Mouse (Mus musculus) hindbrain, embryonic 10.5 days (tissue): ENCODE data around the gene Tlnrd1. TPM values are rescaled to one million over a fixed set of nuclear protein-coding genes. Genes with fewer than 3 reads are reported as not detected.
A peak's percentile ranks its signal among the peaks of the same experiment; 100 is the strongest.
"Not testable (repeated sequence)": the region's sequence is repeated elsewhere in the genome, so short reads cannot be mapped to it uniquely, and the experiment has no call there.

Experiments
- DNase-seq: peaks from one replicate; pipeline ENCODE4 v3.0.0-alpha.2; 2017; ENCODE audit warnings: low spot score
- H3K27ac ChIP-seq: fragments of 300-500 bp; sonication (generic); 2 replicates; pipeline ENCODE4 v1.5.1; 2016; ENCODE audit warnings: mild to moderate bottlenecking, moderate library complexity
- H3K27me3 ChIP-seq: fragments of 300-500 bp; sonication (generic); 2 replicates; pipeline ENCODE4 v1.6.1; 2016; ENCODE audit warnings: mild to moderate bottlenecking; ENCODE audit not compliant: poor library complexity, insufficient read depth, severe bottlenecking
- H3K36me3 ChIP-seq: fragments of 300-500 bp; sonication (generic); 2 replicates; pipeline ENCODE4 v1.6.1; 2016; ENCODE audit warnings: mild to moderate bottlenecking, moderate library complexity
- H3K4me1 ChIP-seq: fragments of 300-500 bp; sonication (generic); replicated peaks from 2 replicates; pipeline ENCODE4 v1.6.1; 2016; ENCODE audit warnings: mild to moderate bottlenecking
- H3K4me3 ChIP-seq: fragments of 300-500 bp; sonication (generic); 2 replicates; pipeline ENCODE4 v1.5.1; 2016; ENCODE audit warnings: mild to moderate bottlenecking, moderate library complexity
- H3K9me3 ChIP-seq: fragments of 300-500 bp; sonication (generic); 2 replicates; pipeline ENCODE4 v1.6.1; 2016; ENCODE audit warnings: mild to moderate bottlenecking, moderate library complexity
- WGBS: fragments of 180-500 bp; shearing (Covaris S2); methylation state at CpG from one replicate; pipeline ENCODE4 v1.1.7; 2016; 5-methylcytosine and 5-hydroxymethylcytosine counted together
- polyA plus RNA-seq: library from polyadenylated mRNA; unstranded; fragments of >200 nt; fragmentation: Nextera tagmentation; extraction: Ambion mirVana; gene quantifications from 2 replicates; pipeline ENCODE4 v1.2.1, GENCODE M21; 2016

The Tlnrd1 gene
- polyA plus RNA-seq, 1 experiment from 2014 or later, result 15.2 TPM

DNA sequence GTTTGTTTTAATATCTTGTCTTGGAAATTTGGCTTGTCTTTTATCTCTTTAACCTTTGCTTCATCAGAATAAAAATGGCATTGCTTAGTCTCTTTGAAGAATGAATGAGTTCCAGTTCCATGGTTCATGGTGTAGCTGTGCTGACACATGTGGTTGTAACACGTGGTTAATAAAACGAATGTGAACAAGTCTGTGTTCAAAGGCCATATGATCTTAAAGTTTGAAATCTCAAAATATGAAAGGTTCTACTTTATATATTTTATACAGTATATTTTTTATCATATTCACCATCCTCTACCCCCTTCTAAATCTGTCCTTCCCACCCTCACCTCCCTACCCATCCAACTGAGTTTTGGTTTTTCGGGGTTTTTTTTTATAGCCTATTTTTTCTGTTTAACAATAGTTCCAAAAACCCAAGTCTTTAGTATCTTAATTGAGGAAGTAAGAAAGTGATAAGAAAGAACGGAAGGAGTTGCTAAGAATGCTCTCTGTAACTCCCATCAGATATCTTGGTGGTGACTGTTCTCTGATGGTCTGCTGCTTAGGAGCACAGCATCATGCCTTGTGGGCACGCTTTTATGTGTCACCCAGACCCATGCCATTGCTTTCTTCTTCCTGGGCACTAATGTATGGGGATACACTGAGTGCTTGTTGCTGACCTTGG, 12.1 kb upstream of the Tlnrd1 start:
- H3K27ac ChIP-seq, result no peak overlapping the region
- peaks cover 27% of the 10 kb centered on the region for H3K4me1 ChIP-seq
- no peaks in the 10 kb centered on the region for H3K27me3 ChIP-seq
- no peaks in the 10 kb centered on the region for H3K9me3 ChIP-seq
- no peak for DNase-seq
- no peak overlapping the region for H3K4me3 ChIP-seq
- H3K36me3 ChIP-seq, result peaks cover 64% of the 10 kb centered on the region
- 96% methylated on average over 5 of the region's 5 CpGs for WGBS

DNA sequence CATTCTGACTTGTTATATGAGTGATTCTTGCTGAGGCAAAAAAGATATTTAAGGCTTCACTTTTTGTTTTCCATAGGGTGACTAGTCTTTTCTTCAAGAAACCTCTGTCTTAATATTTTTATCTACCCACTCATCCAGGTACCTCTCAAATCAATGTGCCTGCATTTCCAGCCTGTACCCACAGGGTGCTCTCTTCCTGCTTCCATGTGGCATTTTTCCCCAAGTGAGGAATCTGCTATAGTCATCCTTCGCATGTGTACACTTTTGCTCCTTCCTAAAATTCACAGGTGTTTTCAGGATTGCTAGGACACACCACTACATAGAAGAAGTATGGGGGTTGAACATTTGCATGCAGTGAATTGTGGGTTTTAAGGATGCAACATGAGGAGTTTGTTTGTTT, 10.2 kb upstream of the Tlnrd1 start:
- no peaks in the 10 kb centered on the region for H3K27me3 ChIP-seq
- H3K9me3 ChIP-seq, result no peaks in the 10 kb centered on the region
- no peak for DNase-seq
- H3K4me1 ChIP-seq, result peaks cover 27% of the 10 kb centered on the region
- H3K27ac ChIP-seq, result no peak overlapping the region
- no peak overlapping the region for H3K4me3 ChIP-seq
- 91% methylated on average over 1 of the region's 1 CpGs for WGBS
- H3K36me3 ChIP-seq, result peaks cover 49% of the 10 kb centered on the region

DNA sequence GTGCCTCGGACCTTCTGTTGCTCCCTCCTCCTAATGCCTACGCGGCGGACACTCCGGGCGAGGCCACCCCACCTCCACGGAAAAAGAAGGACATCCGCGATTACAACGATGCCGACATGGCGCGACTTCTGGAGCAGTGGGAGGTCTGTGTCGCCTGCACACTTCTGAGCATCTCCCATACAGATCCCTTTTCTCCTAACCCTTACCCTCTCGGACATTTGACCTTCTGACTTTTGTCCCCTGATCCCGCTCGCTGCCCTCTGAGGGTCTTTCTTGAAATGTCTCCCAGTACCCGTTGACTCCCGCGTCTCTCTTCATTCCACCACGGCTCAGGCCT, 8.2 kb upstream of the Tlnrd1 start:
- no peaks in the 10 kb centered on the region for H3K9me3 ChIP-seq
- WGBS, result under 1% methylated on average over 21 of the region's 21 CpGs
- peaks cover 27% of the 10 kb centered on the region for H3K4me1 ChIP-seq
- no peaks in the 10 kb centered on the region for H3K27me3 ChIP-seq
- peak overlapping the region; percentile 76 for H3K4me3 ChIP-seq
- no peak for DNase-seq
- peaks cover 29% of the 10 kb centered on the region for H3K36me3 ChIP-seq
- peak overlapping the region; percentile 92 for H3K27ac ChIP-seq

DNA sequence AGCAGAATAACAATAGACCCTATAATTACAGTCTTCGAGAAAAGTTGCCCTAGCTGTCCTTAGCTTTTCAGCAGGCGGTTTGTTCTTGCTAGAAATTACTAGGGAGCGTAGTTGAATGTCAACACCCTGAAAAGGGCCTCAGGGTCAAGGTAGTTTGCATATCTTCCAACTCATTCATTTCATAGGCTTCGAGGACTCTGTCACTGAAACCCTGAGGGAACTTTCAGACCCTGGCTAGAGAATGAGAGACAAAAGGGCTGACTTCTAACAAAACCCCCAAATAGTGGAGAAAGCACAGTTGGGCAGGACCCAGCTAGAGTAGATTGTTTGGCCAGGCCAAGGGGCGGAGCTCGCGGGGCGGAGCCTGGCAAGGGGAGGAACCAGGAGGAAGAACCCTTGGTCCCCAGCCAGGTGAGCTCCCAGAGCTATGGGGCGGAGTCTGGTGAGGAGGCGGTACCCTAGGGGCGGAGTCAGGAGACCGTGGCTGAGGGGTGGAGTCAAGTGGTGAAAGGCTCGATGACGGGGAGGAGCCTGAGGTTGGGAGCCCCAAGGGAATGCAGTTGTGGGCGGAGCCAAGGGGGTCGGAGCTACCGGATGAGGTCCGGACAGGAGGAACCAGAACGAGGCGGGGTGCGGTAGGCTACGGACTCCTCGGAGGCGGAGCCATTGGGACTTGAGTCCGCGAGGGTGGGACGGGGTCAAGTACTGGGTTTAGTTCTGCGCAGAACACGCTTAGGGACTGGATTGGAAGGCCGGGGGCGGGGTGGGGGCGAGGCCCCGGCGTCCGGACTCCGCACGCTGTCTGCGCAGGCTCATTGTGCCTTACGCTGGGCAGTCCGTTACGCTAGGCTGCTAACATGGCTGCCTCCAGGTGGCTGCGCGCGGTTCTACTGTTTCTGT, 7.6 kb upstream of the Tlnrd1 start:
- peaks cover 27% of the 10 kb centered on the region for H3K4me1 ChIP-seq
- H3K27me3 ChIP-seq, result no peaks in the 10 kb centered on the region
- WGBS, result 3% methylated on average over 44 of the region's 44 CpGs
- DNase-seq, result peak; percentile 98
- peak overlapping the region; percentile 92 for H3K27ac ChIP-seq
- no peaks in the 10 kb centered on the region for H3K9me3 ChIP-seq
- H3K36me3 ChIP-seq, result peaks cover 25% of the 10 kb centered on the region
- H3K4me3 ChIP-seq, result peak overlapping the region; percentile 76

DNA sequence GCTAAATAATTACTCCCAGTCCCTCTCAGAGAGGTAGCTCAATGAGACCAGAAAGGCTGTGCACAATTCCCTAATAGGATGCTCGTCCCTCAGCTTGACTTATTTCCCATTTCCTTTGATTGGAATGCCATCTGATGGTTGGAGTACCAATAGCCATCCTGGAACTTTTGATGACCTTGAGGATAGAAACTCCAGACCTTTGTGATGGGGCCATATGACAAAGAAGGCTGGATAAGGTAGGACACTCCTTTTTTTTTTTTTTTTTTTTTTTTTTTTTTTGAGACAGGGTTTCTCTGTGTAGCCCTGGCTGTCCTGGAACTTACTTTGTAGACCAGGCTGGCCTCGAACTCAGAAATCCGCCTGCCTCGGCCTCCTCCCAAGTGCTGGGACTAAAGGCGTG, 5.8 kb upstream of the Tlnrd1 start:
- DNase-seq, result not testable (repeated sequence)

DNA sequence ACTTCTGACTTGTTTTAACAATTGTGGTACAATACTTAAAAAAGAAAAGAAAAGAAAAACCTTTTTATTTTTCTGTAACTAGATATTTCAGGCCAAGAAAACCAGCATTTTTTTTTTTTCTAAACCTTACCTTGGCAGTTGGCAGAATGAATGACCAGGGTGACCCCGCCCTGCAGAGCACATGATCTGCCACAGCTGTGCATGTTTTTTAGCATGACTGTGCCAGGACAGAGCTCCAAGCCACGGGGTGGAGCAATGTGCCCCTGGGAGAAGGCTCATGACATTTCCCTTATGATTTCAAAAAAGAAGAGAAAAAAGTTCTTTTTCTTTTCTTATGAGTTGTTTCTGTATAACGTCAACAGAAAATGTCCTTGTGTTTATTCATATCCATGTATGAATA, 5.3 kb upstream of the Tlnrd1 start:
- Histone ChIP-seq H3K36me3 (peaks cover 2% of the 10 kb centered on the region), H3K27me3 (no peaks in the 10 kb centered on the region), H3K4me1 (peaks cover 34% of the 10 kb centered on the region), H3K27ac (no peak overlapping the region), H3K9me3 (no peaks in the 10 kb centered on the region), H3K4me3 (no peak overlapping the region)
- 72% methylated on average over 3 of the region's 3 CpGs for WGBS
- no peak for DNase-seq

More for the DNA sequence above, 5.8 kb upstream of the Tlnrd1 start:
- 89% methylated on average over 5 of the region's 5 CpGs for WGBS
- not testable (repeated sequence) for H3K9me3 ChIP-seq, H3K27ac ChIP-seq, H3K36me3 ChIP-seq, H3K27me3 ChIP-seq, H3K4me3 ChIP-seq
- peaks cover 31% of the 10 kb centered on the region for H3K4me1 ChIP-seq

DNA sequence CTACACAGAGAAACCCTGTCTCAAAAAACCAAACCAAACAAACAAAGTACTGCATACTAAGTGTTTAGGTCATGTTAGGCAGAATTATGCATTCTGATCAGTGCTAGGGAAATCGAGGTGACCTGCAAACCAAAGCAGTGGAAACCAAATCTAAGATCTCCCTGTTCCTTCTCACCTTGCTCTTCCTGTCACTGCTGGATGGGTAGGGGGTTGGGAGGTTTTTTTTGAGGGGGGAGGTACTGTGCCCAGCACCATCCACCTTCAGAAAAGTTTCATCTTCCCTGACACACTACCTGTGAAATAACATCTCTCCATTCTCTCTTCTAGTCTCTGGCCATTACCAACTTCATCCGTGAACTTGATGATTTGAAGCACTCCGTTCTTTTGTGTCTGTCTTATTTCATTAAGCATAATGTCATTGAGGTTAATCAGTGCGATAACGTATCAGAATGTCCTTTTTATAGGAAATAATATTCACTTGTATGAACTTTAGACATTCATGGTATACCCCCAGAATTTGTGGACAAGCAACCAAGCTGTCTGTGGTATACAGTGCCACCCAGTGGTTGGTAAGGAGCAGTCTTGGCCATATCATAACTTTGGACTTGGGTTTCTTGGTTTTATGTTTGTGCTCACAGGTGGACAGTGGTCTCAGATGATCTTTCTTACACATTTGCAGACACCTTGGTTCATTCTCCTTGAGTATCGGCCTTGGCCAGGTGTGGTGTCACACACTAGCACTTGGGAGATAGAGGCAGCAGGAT, 2.4 kb upstream of the Tlnrd1 start:
- 92% methylated on average over 6 of the region's 6 CpGs for WGBS
- Histone ChIP-seq H3K4me1 (peaks cover 40% of the 10 kb centered on the region), H3K36me3 (peaks cover 11% of the 10 kb centered on the region), H3K27me3 (no peaks in the 10 kb centered on the region), H3K27ac (no peak overlapping the region), H3K9me3 (peaks cover 6% of the 10 kb centered on the region; the same call in 1 of the 2 replicates), H3K4me3 (no peak overlapping the region)
- no peak for DNase-seq

DNA sequence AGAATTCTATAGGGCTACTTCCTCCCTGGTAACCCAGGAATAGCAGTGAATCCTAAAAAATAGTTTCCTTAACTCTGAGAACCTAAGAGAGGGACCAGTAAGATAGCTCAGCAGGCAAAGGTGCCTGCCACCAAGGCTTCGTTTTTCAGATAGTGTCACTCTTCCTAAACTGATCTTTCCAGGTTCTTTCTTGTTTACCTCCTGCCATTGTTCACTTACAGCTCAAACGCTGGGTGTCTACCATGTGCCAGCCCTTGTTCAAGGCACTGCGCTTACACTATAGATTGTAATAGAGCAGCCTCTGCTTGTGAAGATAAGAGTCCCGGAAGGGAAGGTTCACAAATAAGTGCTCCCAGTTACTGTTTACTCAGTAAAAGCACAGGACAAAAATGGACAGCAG, 1.7 kb upstream of the Tlnrd1 start:
- Histone ChIP-seq H3K27ac (no peak overlapping the region), H3K9me3 (peaks cover 6% of the 10 kb centered on the region; the same call in 1 of the 2 replicates), H3K27me3 (no peaks in the 10 kb centered on the region), H3K4me3 (no peak overlapping the region), H3K4me1 (peaks cover 44% of the 10 kb centered on the region), H3K36me3 (peaks cover 12% of the 10 kb centered on the region)
- DNase-seq, result no peak
- WGBS, result 82% methylated on average over 4 of the region's 4 CpGs

DNA sequence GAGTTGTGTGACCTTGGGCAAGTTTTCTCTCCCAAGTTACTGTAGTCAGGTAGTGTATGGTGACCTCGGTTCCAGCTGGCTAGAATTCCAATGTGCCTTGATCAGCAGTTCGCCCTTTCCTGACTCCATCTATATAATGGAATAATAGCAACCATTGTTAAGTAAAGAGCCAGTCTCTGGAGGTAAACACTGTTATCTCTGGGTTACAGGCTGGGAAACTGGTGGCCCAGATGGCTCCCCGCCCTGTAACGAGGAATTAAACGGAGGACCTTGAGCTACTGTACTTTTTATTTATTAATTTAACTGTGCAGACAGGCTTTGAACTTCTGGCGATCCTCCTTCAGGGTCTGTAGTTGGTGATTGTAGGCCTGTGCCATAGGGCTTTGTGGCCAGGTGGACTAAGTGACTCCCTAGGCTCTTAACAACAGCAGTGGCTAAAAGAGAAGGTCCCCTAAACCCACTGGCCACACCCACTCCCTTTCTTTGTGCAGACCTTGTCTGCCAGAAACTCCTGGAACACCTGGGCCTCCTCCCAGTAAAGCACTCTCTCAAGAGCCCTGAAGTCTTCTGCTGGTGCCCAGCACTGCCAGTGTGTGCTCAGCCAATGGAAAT, 922 bp upstream of the Tlnrd1 start:
- no peak for DNase-seq
- no peaks in the 10 kb centered on the region for H3K27me3 ChIP-seq
- H3K4me1 ChIP-seq, result peaks cover 52% of the 10 kb centered on the region
- WGBS, result 49% methylated on average over 6 of the region's 6 CpGs
- H3K27ac ChIP-seq, result peak overlapping the region; percentile 99
- H3K4me3 ChIP-seq, result peak overlapping the region; percentile 86
- peaks cover 12% of the 10 kb centered on the region for H3K36me3 ChIP-seq
- H3K9me3 ChIP-seq, result peaks cover 6% of the 10 kb centered on the region; the same call in 1 of the 2 replicates

DNA sequence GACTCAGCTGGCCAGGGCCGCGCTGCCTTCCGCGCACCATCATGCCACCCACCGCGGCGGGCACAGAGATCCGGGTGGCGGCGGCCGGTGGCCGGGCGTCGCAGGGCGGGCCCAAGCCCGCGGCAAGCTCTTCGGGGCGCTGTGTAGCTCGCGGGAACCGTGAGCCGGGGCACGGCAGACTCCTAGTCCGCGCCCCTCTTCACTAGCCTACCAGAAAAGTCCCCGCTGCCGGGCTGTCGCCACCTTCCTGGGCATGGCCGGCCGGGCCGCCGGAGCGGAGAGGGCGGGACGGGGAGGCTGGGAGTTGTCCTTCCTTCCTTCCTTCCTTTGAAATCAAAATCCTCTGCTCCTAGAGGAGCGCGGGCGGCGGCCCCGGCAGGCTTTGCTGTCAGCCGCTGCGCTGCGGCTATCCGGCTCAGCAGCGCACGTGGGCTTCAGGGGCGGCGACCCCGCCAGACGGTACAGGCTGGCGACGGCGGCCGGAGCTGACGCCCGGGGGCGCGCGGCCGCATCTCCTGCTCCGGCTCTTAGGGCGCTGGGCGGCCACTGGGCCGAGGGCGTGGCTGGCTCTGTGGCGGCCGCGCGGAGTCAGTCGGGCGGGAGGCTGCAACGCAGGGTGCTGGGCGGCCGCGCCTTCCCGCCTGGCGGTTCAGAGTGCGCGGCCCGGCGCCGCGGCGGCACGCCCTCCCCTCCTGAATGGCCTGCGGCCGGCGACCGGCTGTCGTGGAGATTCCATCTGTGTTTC, 657 bp downstream of the Tlnrd1 start:
- Histone ChIP-seq H3K4me3 (peak overlapping the region; percentile 86), H3K36me3 (peaks cover 12% of the 10 kb centered on the region), H3K4me1 (peaks cover 68% of the 10 kb centered on the region), H3K9me3 (peaks cover 6% of the 10 kb centered on the region; the same call in 1 of the 2 replicates), H3K27me3 (no peaks in the 10 kb centered on the region), H3K27ac (peak overlapping the region; percentile 99)
- under 1% methylated on average over 91 of the region's 91 CpGs for WGBS
- DNase-seq, result peak; percentile 76

DNA sequence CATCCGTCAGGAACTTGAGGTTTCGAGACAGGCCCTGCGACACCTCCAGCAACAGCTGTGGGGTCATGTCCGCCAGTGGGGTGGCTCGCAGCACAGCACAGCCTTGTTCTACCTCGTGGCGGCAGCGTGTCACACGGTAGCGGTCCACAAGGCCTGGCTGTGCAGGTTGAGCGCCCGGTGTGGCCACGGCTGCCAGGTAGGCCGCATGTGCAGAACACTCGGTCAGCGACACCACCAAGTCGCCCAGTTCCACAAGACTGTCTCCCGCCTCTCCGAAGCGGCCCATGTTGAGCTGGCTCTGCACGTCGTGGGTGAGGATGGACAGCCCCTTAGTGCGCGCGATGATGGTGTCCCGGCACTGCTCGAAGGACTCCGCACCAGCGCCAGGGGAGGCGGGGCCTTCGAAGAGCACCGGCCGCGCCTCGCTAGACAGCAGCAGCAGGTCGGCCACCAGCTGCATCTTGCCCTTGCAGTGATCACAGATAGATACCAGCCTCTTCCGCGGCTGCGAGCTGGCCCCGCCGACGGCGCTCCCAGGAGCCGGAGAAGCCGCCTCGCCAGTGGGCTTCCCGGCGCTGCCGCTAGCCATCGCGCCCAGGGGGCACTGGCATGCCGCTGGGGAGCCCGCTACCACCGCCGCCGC, 1.4 kb downstream of the Tlnrd1 start:
- peak overlapping the region; percentile 86 for H3K4me3 ChIP-seq
- peaks cover 75% of the 10 kb centered on the region for H3K4me1 ChIP-seq
- H3K36me3 ChIP-seq, result peaks cover 15% of the 10 kb centered on the region
- H3K9me3 ChIP-seq, result peaks cover 6% of the 10 kb centered on the region; the same call in 1 of the 2 replicates
- WGBS, result 22% methylated on average over 56 of the region's 56 CpGs
- H3K27ac ChIP-seq, result peak overlapping the region; percentile 99
- H3K27me3 ChIP-seq, result no peaks in the 10 kb centered on the region
- peak; percentile 59 for DNase-seq
